Mouse (Mus musculus) megakaryocyte, embryonic 14.5 days (primary cell): ENCODE measurements around the gene Pnrc1. TPM values are rescaled to one million over a fixed set of nuclear protein-coding genes. Genes with fewer than 3 reads are reported as not detected.

Experiments used
- H3K27me3 ChIP-seq: replicated peaks from 2 replicates; pipeline ENCODE3; 2012; ENCODE audit warnings: inconsistent platforms
- H3K36me3 ChIP-seq: replicated peaks from 2 replicates; pipeline ENCODE3; 2012; ENCODE audit warnings: low read length, inconsistent platforms, mixed read lengths
- H3K4me1 ChIP-seq: 2 replicates; pipeline ENCODE4 v1.6.1; 2012; ENCODE audit warnings: inconsistent platforms
- H3K4me3 ChIP-seq: replicated peaks from 2 replicates; pipeline ENCODE3; 2012; ENCODE audit warnings: moderate library complexity, mild to moderate bottlenecking, inconsistent platforms
- H3K9me3 ChIP-seq: 2 replicates; pipeline ENCODE4 v1.6.1; 2012; ENCODE audit warnings: inconsistent platforms
- FLI1 ChIP-seq: IDR thresholded peaks from 2 replicates; pipeline ENCODE4 v1.6.1; 2012; ENCODE audit warnings: low read length, inconsistent platforms, mixed read lengths
- GATA1 ChIP-seq: IDR thresholded peaks from 3 replicates; pipeline ENCODE4 v1.6.1; 2012; ENCODE audit warnings: mixed read lengths, low read length, inconsistent platforms, borderline replicate concordance
- polyA plus RNA-seq: library from polyadenylated mRNA; stranded (reverse); fragments of >175 nt; gene quantifications from 2 replicates; pipeline ENCODE4 v1.2.3, GENCODE M21; 2012; ENCODE audit warnings: low replicate concordance; ENCODE audit not compliant: insufficient read depth

Pnrc1 gene
- polyA plus RNA-seq, 1 experiment = 156 TPM

DNA sequence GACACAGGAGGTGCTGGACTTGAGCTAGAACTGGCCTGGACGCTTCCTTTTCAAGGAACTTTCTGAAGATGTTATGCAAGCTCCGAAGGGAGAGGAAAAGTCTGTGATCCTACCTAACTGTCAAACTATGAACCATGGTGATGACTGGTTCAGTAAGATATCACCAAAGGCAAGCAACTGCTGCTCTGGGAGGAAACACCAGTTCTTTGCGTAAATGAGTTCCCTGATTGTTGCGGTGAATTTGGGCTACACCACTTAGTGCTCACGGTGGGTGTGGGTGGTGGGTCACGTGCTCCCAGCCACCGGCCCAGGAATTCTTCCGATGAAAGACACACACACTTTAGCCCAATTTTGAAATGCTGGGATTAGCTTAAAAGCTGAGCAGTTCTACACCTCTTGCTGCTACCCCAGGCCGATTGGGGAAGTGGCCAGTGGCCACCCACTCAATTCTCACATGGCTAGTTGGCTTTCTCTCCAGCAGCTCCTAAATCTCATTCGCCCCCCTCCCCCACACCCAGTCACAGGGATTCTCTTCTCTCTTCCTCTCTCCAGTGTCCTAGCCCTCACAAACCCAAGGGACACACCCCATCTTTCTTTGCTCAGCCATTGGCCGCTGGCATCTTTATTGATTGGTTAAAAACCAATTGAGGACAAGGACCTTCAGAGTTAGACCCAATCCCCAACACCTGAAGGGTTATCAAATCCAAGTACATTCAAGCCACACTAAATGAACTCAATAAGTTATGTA, 24.8 kb downstream of the Pnrc1 start:
- no peaks in the 10 kb centered on the region for H3K27me3 ChIP-seq
- no peak for TF ChIP-seq FLI1
- TF ChIP-seq GATA1 = no peak
- H3K36me3 ChIP-seq = no peaks in the 10 kb centered on the region
- no peak overlapping the region for H3K4me3 ChIP-seq
- peaks cover 14% of the 10 kb centered on the region for H3K9me3 ChIP-seq
- peaks cover 8% of the 10 kb centered on the region for H3K4me1 ChIP-seq

DNA sequence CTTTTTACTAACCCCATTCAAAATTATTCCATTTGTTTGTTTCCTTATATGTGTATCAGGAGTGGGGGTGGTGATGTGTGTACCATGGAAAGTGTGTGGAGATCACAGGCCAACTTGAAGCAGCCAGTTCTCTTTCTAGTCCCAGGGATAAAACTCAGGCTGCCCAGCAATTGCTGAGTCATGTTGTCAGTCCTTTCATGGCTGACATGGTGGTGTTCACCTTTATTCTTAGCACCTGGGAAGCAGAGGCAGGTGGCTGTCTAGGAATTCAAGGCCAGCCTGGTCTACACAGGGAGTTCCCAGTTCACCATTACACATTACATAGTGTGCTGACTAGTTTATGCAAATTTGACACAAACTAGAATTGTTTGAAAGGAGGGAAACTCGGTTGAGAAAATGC, 27.1 kb downstream of the Pnrc1 start:
- peaks cover 8% of the 10 kb centered on the region for H3K4me1 ChIP-seq
- H3K4me3 ChIP-seq = no peak overlapping the region
- H3K9me3 ChIP-seq = peaks cover 8% of the 10 kb centered on the region
- no peaks in the 10 kb centered on the region for H3K36me3 ChIP-seq
- TF ChIP-seq FLI1 (no peak), GATA1 (no peak)
- no peaks in the 10 kb centered on the region for H3K27me3 ChIP-seq

DNA sequence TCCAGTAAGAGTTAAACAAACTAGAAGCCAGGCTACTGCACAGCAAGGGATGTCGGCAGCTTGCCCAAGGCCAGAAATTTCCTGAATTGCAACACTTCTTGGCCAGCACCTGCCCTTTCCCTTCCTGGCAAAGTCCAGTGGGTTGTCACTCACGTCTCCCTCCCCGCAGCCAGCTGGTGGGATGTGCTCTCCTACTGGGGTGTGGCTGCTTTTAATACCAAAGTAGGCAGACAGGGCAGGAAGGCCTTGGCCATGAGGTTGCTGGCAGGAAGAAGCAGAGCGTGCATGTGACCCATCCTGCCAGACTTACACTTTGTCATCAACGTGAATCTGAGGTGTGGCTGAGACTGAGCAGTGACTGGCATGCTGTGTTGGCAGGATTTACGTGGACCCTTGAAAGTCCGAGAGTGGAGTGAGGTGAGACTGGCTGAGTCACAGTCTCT, 28.6 kb downstream of the Pnrc1 start:
- Histone ChIP-seq H3K27me3 (no peaks in the 10 kb centered on the region), H3K4me3 (peak overlapping the region; percentile 69), H3K9me3 (no peaks in the 10 kb centered on the region), H3K36me3 (no peaks in the 10 kb centered on the region), H3K4me1 (peaks cover 8% of the 10 kb centered on the region)
- TF ChIP-seq GATA1 = no peak
- TF ChIP-seq FLI1 = no peak

DNA sequence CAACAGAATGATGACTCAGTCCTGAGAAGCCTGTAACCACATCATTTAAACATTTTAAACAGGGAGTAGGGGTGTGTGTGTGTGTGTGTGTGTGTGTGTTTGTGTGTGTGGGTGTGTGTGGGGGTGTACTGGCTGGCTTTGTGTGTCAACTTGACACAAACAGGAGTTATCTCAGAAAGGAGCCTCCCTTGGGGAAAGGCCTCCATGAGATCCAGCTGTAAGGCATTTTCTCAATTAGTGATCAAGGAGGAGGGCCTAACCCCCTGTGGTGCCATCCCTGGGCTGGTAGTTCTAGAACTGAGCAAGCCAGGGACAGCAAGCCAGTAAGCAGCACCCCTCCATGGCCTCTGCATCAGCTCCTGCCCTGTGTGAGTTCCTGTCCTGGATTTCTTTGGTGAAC, 29.7 kb downstream of the Pnrc1 start:
- H3K27me3 ChIP-seq = no peaks in the 10 kb centered on the region
- no peaks in the 10 kb centered on the region for H3K36me3 ChIP-seq
- no peaks in the 10 kb centered on the region for H3K9me3 ChIP-seq
- H3K4me3 ChIP-seq = no peak overlapping the region
- peaks cover 8% of the 10 kb centered on the region for H3K4me1 ChIP-seq
- TF ChIP-seq FLI1 (no peak), GATA1 (no peak)

DNA sequence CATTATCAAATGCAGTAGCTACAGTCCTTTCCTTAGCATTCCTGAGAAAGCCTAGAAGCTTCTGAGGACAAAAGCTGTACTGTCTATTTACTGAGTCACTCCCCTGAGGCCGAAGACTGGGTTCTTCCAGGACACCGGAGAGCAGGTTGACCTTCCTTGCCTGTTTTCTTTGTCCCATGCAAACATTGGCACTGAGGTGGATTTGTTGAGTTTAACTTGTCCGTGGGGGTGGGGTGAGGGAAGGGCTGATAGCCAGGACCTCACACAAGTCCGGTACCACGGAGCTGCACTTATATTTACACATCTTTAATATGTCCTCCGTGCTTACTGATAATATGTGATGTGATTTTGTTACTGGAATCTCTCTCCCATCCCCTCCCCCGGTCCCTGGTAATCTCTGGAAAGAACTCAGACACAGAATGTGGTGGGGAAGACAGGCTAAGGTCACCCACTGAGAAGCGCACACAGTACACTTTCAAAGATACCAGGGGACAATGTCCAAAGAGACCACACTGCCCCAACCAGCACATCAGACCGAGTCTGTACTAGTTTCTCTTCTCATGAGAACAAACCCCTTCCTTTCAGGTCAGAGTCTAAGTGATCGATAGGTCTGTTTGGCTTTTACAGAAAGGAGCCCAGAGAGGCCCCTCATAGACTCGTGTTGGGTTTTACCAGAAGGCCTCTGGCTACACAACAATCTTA, 32.5 kb downstream of the Pnrc1 start:
- TF ChIP-seq FLI1 (no peak), GATA1 (no peak)
- H3K4me3 ChIP-seq = no peak overlapping the region
- H3K36me3 ChIP-seq = no peaks in the 10 kb centered on the region
- H3K4me1 ChIP-seq = peaks cover 8% of the 10 kb centered on the region
- H3K27me3 ChIP-seq = no peaks in the 10 kb centered on the region
- H3K9me3 ChIP-seq = no peaks in the 10 kb centered on the region

DNA sequence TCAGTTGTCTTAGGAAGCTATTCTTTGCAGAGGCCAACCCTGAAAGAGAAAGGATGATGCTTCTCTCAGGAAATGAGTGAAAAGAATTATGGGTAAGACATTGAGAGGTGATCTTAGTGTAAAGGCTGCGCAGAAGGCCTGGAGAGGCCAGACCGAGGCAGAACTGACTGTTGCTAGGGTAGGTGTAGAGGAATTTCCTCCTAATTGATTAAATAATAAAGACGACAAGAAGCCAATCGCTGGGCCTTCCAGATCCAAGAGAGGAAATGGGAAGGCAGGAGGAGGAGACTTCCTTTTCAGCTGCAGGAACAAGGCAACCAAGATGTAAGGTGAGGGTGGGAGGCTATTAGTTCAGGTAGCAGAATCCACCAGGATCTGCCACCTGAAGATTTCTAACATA, 35.3 kb downstream of the Pnrc1 start:
- Histone ChIP-seq H3K27me3 (no peaks in the 10 kb centered on the region), H3K36me3 (no peaks in the 10 kb centered on the region)
- TF ChIP-seq GATA1 = no peak
- TF ChIP-seq FLI1 = no peak

DNA sequence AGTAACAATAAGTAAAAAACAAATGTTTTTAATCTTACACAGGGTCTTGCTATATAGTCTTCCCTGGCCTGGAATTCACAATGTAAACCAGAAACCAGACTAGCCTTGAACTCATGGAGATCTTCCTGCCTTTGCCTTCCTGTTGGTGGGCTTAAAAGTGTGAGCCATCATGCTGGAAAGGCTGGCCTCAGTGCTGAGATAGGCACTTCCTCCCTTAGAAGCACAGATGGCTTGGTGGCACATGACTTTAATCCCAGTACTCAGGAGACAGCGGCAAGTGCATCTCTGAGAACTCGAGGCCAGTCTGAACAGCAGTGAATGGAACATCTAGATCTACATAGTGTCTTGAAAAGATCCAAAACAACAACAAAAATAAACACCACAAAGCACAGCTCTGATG, 39.1 kb downstream of the Pnrc1 start:
- Histone ChIP-seq H3K36me3 (peaks cover 7% of the 10 kb centered on the region), H3K4me3 (no peak overlapping the region), H3K4me1 (peaks cover 28% of the 10 kb centered on the region), H3K9me3 (no peaks in the 10 kb centered on the region), H3K27me3 (no peaks in the 10 kb centered on the region)
- TF ChIP-seq FLI1 (no peak), GATA1 (no peak)

More for the DNA sequence above, 35.3 kb downstream of the Pnrc1 start:
- no peak overlapping the region for H3K4me3 ChIP-seq
- peaks cover 14% of the 10 kb centered on the region for H3K4me1 ChIP-seq
- H3K9me3 ChIP-seq = no peaks in the 10 kb centered on the region

DNA sequence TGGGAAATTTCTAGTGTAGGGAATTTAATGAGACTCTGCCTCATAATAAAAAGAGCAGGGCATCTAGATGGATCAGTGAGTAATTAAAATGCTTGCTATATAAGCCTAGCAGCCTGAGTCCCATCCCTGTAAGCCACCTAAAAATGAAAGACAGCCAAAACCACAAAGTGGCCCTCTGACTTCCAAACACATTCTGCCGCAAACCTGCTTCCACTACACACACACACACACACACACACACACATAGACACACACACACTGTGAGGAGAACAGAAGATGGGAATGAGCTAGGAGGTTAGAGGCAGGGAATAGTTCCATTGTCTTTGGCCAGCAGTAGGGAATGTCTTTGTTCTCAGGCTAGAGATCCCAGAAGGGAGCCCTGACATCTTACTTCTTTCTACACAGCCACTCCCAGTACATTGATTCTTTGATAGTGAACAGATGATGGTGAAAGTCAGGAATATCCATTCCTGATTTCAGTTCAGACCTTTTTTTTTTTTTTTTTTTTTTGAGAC, 40.2 kb downstream of the Pnrc1 start:
- Histone ChIP-seq H3K36me3 (peaks cover 18% of the 10 kb centered on the region), H3K4me1 (peaks cover 39% of the 10 kb centered on the region), H3K27me3 (no peaks in the 10 kb centered on the region), H3K4me3 (no peak overlapping the region), H3K9me3 (no peaks in the 10 kb centered on the region)
- no peak for TF ChIP-seq GATA1
- no peak for TF ChIP-seq FLI1

DNA sequence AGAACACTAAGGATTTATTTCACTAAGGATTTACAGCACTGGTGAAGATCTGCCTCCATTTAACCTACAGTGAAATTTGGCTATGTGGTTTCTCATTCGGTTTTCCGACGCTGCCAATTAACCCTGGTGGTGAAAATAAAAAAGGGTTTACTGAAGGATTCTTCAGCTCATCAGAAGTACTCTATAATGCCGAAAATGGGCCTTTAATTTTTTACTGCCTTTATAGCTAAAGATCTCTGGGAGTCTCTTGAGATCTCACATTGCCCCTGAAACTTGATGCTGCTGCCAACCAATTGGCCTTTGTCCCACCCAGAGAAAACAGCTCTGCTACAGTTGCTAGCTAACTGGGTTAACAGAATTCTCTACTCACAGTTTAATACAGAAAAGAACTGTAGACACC, 41.0 kb downstream of the Pnrc1 start:
- Histone ChIP-seq H3K4me3 (peak overlapping the region; percentile 96), H3K9me3 (no peaks in the 10 kb centered on the region), H3K4me1 (peaks cover 48% of the 10 kb centered on the region), H3K27me3 (no peaks in the 10 kb centered on the region), H3K36me3 (peaks cover 27% of the 10 kb centered on the region)
- TF ChIP-seq FLI1 = no peak
- no peak for TF ChIP-seq GATA1

DNA sequence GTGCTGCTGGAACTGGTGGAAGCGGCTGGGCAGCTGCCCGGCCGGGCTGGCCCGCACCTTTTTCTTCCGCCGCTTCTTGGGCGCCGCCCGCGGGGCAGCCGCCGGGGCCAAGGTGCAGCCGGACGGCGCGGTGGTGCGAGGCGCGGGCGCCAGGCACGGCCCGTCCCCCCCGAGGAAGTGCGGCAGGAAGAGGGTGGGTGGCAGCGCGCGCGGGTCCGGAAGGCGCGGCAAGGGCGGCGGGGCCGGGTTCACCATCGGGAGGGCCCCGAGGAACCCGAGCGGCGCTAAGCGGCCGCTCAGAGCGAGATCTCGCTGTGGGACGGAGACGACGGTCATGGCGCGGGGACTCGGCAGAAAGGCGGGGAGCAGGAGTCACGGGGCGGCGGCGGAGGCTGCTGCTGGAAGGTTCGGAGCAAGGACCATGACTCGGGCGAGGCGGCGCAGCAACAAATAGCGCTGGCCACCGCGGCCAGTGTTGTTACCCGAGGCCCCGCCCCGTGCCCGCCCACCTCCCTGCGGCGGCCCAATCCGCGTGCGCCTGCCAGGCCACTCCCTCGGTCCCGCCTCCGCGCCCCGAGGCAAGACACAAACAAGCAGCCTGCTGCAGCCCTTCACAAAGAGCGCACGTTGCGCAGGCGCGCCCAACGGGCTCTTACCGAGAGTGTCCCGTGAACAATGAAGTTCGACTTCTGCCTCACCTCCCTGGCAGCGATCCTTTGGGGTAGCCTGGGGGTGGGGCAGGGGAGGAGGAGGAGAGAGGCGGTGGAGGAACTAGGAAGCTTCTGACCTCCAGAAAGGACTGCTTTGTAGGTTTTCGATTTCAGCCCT, 41.7 kb downstream of the Pnrc1 start:
- Histone ChIP-seq H3K36me3 (peaks cover 33% of the 10 kb centered on the region), H3K27me3 (no peaks in the 10 kb centered on the region), H3K9me3 (no peaks in the 10 kb centered on the region), H3K4me1 (peaks cover 54% of the 10 kb centered on the region), H3K4me3 (peak overlapping the region; percentile 96)
- TF ChIP-seq GATA1 (no peak), FLI1 (no peak)
